15 mouse cellular contexts compared by ENCODE assay signal in genomic region chr1:88553500-88554187, GRCm38 (mm10). TPM values are rescaled to one million over a fixed set of nuclear protein-coding genes. Genes with fewer than 3 reads are reported as not detected.
DNase-seq lines count a peak whose midpoint lies in the region; ATAC-seq lines count a peak whose summit lies in the region.
"Had no signal": no experiment of that assay in that cellular context is flagged by ENCODE, and none has a peak within 500 bp of the region (broad histone marks: within the 10 kb centered on the region; RNA-seq: fewer than 3 reads in every experiment).

No protein-coding gene starts in this region.

- peak; percentile 74; the same call in 1 of the 2 replicates for ATAC-seq in frontal cortex, adult (ENCODE audit: low TSS enrichment)
- peak; percentile 65 for ATAC-seq in megakaryocyte progenitor cell, adult 5-6 weeks (replicated peaks; ENCODE audit: poor library complexity)

- DNase-seq in frontal cortex, postnatal 10 days (ENCODE audit: low spot score in 2 of 2) = no peak
- peak; percentile 60 for DNase-seq in CD4-positive, CD25-positive, alpha-beta regulatory T cell, adult 2 months (ENCODE audit: low read depth, low spot score)
- DNase-seq in c-Kit-positive CD71-positive TER-119-positive erythroid progenitor cells, embryonic 14.5 days (ENCODE audit: low spot score) = peak; percentile 26
- DNase-seq in heart, postnatal 10 days = no peak
- DNase-seq in thymus, postnatal 36 days = no peak
- DNase-seq in layer of hippocampus, adult 18-20 months (ENCODE audit: low spot score in 2 of 2) = no peak
- DNase-seq: adrenal gland, postnatal 14 days; cerebellum, adult 2 months; heart, postnatal 36 days; kidney, adult 8-10 months had no signal

- intact Hi-C loops in heart, postnatal 10 days (cut with DNase I) = no loop called here

RNA-seq across cellular contexts. Expression of gene Glrp1, which starts 43.8 kb away (rescaled TPM):
- total RNA-seq in megakaryocyte progenitor cell, adult 5-6 weeks (2015) = 1.8 and 3.0 TPM in 2 replicates
- 1.3 TPM in 2 replicates for total RNA-seq in megakaryocyte progenitor cell, adult 5-6 weeks (2017)
- total RNA-seq in heart, postnatal 10 days (2021) = under 1 TPM in 1 of 2 experiments, not detected in 1; 0.12 TPM
- total RNA-seq in layer of hippocampus, adult 18-20 months (2021) = not detected
- total RNA-seq: adrenal gland, postnatal 14 days; gastrocnemius, postnatal 4 days; heart, postnatal 36 days; layer of hippocampus, adult 2 months; left cerebral cortex, postnatal 36 days had no signal

Comparison
In these comparisons a context has a peak if more than half of its experiments do, and no peak if none do; other contexts are left out.
1. DNase-seq: peak in CD4-positive, CD25-positive, alpha-beta regulatory T cell, adult 2 months (single experiment) and c-Kit-positive CD71-positive TER-119-positive erythroid progenitor cells, embryonic 14.5 days (single experiment); none in frontal cortex, postnatal 10 days (0 of 2), heart, postnatal 10 days (0 of 2), thymus, postnatal 36 days (0 of 2) and layer of hippocampus, adult 18-20 months (0 of 2).